Mouse (Mus musculus): ENCODE measurements around the gene Disp1.

- no peak for TF ChIP-seq GATA1 (IDR thresholded peaks at IDR 0.05; ENCODE audit: low read length)
- no peak for TF ChIP-seq TAL1 (IDR thresholded peaks at IDR 0.05; ENCODE audit: low read length)
These were observed 71.7 kb downstream of the Disp1 start for GRCm38 (mm10) chr1:183149571-183150105.
